Mouse (Mus musculus) layer of hippocampus, adult 11-12 months (tissue): Measurements from ENCODE around the gene Gmeb2.
A peak's percentile ranks its signal among the peaks of the same experiment; 100 is the strongest.

Experiments used
- DNase-seq: peaks from one replicate; pipeline ENCODE4 v3.0.0; 2022; ENCODE audit warnings: low spot score

The Gmeb2 gene

DNA sequence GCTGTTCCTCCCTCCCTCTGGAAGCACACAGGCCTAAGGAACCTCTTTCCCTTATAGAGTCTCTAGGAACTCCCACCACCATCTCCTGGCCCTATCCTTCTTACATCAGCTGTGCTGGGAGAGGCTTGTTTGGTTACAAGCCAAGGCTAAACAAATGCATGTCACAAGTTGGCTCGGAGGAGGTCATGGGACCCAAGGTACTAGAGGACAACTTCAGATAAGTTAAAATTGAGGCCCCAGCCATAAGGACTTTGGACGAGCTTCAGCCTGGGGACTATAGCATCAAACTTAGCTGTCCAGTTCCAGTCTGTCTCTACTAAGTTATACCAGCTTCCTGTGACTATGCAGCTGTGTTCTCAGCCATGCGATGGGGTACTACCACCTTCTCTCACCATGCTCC is 60.7 kb downstream of the Gmeb2 start:
- no peak for DNase-seq

GRCm38 (mm10) chr2:181224994-181225393 is 62.8 kb downstream of the Gmeb2 start:
- DNase-seq: no peak

DNA sequence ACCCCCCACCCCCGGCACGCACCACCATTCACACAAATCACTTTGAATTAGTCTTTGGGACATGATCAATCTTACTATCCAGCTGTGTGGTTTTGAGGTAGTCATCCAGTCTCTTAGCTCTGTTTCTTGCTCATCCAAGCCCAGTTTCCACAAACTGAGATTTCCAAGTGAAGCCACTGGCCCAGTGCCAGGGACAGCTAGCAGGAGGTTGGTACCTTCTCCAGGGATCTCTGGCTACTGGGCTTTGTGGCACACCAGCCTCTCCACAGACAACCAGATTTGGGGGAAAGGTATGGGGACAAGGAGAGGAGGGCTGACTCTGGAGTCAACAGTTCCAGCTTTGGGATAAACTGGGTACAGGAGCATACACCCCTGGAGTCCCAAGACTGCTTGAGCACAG is 67.5 kb downstream of the Gmeb2 start:
- no peak for DNase-seq

GRCm38 (mm10) chr2:181219538-181220216 is 68.2 kb downstream of the Gmeb2 start, which contains the start of gene Fndc11:
TSS of gene Fndc11 (plus strand) at chr2:181220013.
- DNase-seq: peak; percentile 40

DNA sequence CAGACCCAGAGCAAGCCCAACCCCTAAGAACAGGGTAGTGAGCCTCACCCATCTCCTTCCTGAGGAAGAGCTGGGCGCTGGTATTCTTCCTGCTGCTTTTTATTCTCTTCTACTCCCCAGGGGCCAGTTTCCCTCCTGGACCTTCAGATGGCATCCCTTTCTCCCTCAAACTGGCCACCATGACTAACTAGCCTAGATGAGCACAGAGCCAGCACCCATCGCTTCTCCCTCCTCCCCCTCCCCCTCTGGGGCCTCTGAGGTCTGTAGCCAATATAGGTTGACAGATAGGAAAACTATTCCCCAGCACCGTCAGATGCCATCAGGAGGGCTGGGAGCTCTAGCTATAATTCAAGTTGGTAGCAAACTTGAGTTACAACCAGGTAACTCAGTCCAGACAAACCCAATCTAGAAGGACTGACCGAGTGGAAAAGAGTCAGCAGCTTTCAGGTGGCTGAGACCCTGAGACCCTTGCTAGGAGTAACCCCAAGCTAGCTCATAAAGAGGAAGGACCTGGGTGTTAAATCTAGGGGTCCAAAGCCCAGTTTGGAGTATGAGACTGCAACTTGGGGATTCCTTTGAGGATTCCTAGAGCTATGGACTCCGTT is 68.9 kb downstream of the Gmeb2 start:
- DNase-seq: no peak

GRCm38 (mm10) chr2:181216037-181216436 is 71.8 kb downstream of the Gmeb2 start:
- DNase-seq: no peak

- DNase-seq: no peak
Observed at GRCm38 (mm10) chr2:181213021-181213445, 74.8 kb downstream of the Gmeb2 start, which contains the start of gene Srms. TSS of gene Srms (minus strand) at chr2:181213185.

DNA sequence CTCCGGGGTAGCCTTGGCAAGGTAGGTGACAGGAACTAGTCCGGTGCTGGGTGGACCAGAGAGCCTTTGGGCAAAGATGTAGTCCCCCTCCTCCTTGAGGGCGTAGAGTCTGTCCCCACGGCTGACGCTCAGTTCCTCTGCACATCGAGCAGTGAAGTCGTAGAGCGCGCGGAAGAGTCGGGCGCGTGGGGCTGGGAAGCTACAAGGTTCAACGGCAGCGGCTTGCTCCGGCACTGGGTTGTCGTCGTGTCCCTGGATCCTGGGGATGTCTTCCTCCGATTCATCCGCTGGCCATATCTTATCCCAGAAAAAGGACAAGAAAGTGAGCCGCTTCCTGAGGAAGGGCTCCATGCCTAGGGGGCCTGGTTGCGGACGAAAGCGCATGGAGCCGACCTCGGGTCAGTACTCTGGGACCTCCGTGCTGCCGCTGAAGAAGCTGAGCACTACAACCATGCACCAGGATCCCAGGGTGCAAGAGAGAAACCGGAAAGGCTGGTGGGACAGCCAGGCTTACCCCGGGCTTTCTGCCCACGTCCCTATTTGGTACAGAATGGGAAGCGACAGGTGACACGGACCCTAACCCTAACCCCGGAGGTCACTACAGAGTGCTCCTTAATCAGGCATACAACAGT is 75.3 kb downstream of the Gmeb2 start:
- DNase-seq: no peak

GRCm38 (mm10) chr2:181206118-181206517 is 81.7 kb downstream of the Gmeb2 start:
- DNase-seq: no peak

DNA sequence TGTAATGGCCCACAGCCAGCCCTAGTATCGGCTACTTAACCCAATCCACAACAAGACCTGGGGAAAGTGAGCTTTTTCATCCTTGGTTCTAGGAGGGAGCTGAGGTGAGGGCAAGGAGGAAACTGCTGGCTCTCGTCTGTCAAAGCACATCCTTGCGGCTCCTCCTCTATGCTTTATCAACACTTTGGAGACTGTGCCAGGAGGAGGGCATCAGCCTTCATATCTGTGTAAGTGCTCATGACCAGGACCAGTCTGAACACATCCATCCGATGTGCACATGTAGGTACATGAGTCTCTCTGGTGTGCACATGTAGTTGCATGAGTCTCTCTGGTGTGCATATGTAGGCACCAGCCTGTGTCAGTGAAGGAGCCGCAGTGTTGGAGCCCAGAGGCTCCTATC is 82.2 kb downstream of the Gmeb2 start:
- no peak for DNase-seq

DNA sequence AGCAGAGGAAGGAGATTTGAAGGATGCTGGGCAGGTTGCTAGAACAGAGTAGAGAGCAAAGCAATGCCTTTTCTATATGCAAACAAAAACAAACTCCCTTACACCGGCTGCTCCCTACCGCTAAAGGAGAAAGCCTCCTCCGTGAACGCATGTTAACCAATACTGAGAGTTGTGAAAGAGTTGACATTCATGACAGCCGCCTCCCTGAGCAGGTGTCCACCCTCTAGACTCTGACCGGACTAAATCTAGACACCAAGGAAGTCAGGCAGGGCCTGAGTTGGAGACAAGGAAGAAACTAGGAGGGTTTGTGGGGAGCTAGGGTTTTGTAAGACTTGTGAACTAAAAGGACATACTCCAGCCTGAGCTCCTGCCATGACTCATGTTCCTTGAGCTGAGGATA is 84.9 kb downstream of the Gmeb2 start:
- DNase-seq: no peak

DNA sequence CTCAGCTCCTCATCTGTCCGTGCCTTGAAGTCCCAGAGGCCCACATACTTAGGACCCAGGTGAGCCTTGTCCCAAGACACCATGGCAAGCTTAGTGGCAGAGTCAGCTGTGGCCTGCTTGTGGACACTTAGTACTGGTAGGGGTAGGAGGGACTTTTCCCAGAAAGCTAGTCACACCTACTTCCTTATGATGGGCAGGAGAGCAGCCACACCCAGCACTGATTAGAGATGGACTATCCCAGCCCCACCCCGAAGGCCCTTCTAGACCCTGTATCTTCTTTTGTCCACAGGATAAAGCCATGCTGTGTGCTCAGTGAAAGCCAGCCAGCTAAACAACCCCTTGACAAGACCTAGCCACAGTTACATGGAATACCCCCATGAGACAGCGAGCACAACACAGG is 85.4 kb downstream of the Gmeb2 start, which contains the start of gene Ptk6:
Ptk6 (minus strand) TSS at position 368 of the 400 bp plus-strand sequence.
- DNase-seq: no peak

DNA sequence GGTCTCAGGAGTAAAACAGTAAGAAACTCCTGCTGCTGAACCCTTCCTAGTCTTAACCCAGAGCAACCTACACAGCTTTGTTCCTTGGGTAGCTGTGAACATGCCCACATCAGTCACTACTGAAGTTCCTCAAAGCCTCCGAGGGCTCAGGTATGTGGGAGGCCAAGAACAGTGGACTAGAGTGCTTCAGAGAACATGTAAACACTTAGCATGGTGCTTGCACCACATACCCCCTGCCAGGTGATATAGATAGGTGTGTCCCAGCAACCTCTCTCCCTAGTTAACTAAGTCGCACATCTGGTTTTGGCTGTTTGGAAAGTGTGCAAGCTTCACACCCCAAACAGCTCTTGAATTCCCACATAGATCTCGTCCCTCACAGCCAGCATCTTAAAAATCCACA is 86.2 kb downstream of the Gmeb2 start:
- no peak for DNase-seq
